ENCODE assay signal across 8 mouse cellular contexts in genomic region chr10:75516038-75516723, GRCm38 (mm10). TPM values are rescaled to one million over a fixed set of nuclear protein-coding genes. Genes with fewer than 3 reads are reported as not detected.
DNase-seq lines count a peak whose midpoint lies in the region; ATAC-seq and TF ChIP-seq lines count a peak whose summit lies in the region.

No protein-coding gene starts in this region.

- TF ChIP-seq CTCF in testis, adult 2 months (IDR thresholded peaks at IDR 0.05; ENCODE audit: control insufficient read depth, insufficient read depth, insufficient replicate concordance, low read depth, low read length): no peak
- no peak for TF ChIP-seq CTCF in kidney, postnatal 0 days (IDR thresholded peaks at IDR 0.05; ENCODE audit: low read depth)

- peaks cover 10% of the 10 kb centered on the region for H3K4me1 ChIP-seq in testis, adult 2 months (ENCODE audit: control insufficient read depth, insufficient read depth, low read length)
- H3K4me1 ChIP-seq in forebrain, embryonic 14.5 days (ENCODE audit: control insufficient read depth, insufficient read depth, low read length): peaks cover 14% of the 10 kb centered on the region; the same call in 1 of the 2 replicates
- peaks cover 16% of the 10 kb centered on the region; the same call in 1 of the 2 replicates for H3K4me1 ChIP-seq in kidney, postnatal 0 days (replicated peaks; ENCODE audit: insufficient read depth, low read length)
- H3K4me1 ChIP-seq in midbrain, embryonic 14.5 days (ENCODE audit: control insufficient read depth, insufficient read depth, low read length): peaks cover 19% of the 10 kb centered on the region

- H3K9ac ChIP-seq in forebrain, embryonic 14.5 days (ENCODE audit: low read length): peak overlapping the region; percentile 94
- H3K9ac ChIP-seq in kidney, postnatal 0 days (ENCODE audit: low read depth, low read length): peak overlapping the region; percentile 93
- H3K9ac ChIP-seq in midbrain, embryonic 14.5 days (replicated peaks; ENCODE audit: low read length): peak overlapping the region; percentile 80

- WGBS in forebrain, embryonic 14.5 days: 28% methylated on average over 8 of the region's 8 CpGs
- WGBS in kidney, postnatal 0 days: 20% methylated on average over 8 of the region's 8 CpGs
- WGBS in midbrain, embryonic 14.5 days: 25% methylated on average over 8 of the region's 8 CpGs

- no peaks in the 10 kb centered on the region for H3K9me3 ChIP-seq in forebrain, embryonic 14.5 days (replicated peaks; ENCODE audit: control insufficient read depth, low read length)
- no peaks in the 10 kb centered on the region for H3K9me3 ChIP-seq in kidney, postnatal 0 days (replicated peaks; ENCODE audit: low read length)
- H3K9me3 ChIP-seq in midbrain, embryonic 14.5 days (ENCODE audit: control insufficient read depth, low read length): no peaks in the 10 kb centered on the region

- H3K4me2 ChIP-seq in forebrain, embryonic 14.5 days (ENCODE audit: low read length): peak overlapping the region; percentile 90
- peak overlapping the region; percentile 78 for H3K4me2 ChIP-seq in kidney, postnatal 0 days (ENCODE audit: low read length)
- H3K4me2 ChIP-seq in midbrain, embryonic 14.5 days (ENCODE audit: low read length): peak overlapping the region; percentile 65

- DNase-seq in testis, postnatal 14 days (ENCODE audit: low spot score): no peak
- DNase-seq in forebrain, embryonic 14.5 days (ENCODE audit: low spot score): peak; percentile 2
- peak; percentile 40 for DNase-seq in kidney, postnatal 0 days (ENCODE audit: low spot score)
- DNase-seq in midbrain, embryonic 14.5 days: no peak
- DNase-seq in thymus, adult 18-20 months: no peak
- no peak for DNase-seq in left cerebral cortex, adult 9 months (ENCODE audit: low spot score in 2 of 2)

- TF ChIP-seq POLR2A in testis, adult 2 months (IDR thresholded peaks at IDR 0.05; ENCODE audit: control insufficient read depth, low read depth, low read length): no peak

- H3K36me3 ChIP-seq in testis, adult 2 months (ENCODE audit: control insufficient read depth, insufficient read depth, low read length): peaks cover 2% of the 10 kb centered on the region
- peaks cover 27% of the 10 kb centered on the region for H3K36me3 ChIP-seq in forebrain, embryonic 14.5 days (ENCODE audit: control insufficient read depth, insufficient read depth, low read length)
- peaks cover 12% of the 10 kb centered on the region for H3K36me3 ChIP-seq in kidney, postnatal 0 days (ENCODE audit: insufficient read depth, low read length)
- H3K36me3 ChIP-seq in midbrain, embryonic 14.5 days (ENCODE audit: control insufficient read depth, insufficient read depth, low read length): peaks cover 25% of the 10 kb centered on the region

- peak overlapping the region; percentile 95 for H3K27ac ChIP-seq in testis, adult 2 months (ENCODE audit: control insufficient read depth, insufficient read depth, low read depth, low read length)
- peak overlapping the region; percentile 96; the same call in 1 of the 2 replicates for H3K27ac ChIP-seq in forebrain, embryonic 14.5 days (ENCODE audit: low read depth, low read length)
- H3K27ac ChIP-seq in kidney, postnatal 0 days: peak overlapping the region; percentile 100
- H3K27ac ChIP-seq in midbrain, embryonic 14.5 days (replicated peaks; ENCODE audit: low read depth, low read length): no peak overlapping the region; the same call in 1 of the 2 replicates

- H3K27me3 ChIP-seq in testis, adult 2 months (ENCODE audit: control insufficient read depth, insufficient read depth, low read length): no peaks in the 10 kb centered on the region
- no peaks in the 10 kb centered on the region for H3K27me3 ChIP-seq in forebrain, embryonic 14.5 days (replicated peaks; ENCODE audit: control insufficient read depth, insufficient read depth, low read length)
- no peaks in the 10 kb centered on the region for H3K27me3 ChIP-seq in kidney, postnatal 0 days (ENCODE audit: insufficient read depth, low read length)
- no peaks in the 10 kb centered on the region for H3K27me3 ChIP-seq in midbrain, embryonic 14.5 days (ENCODE audit: control insufficient read depth, insufficient read depth, low read length)

- H3K4me3 ChIP-seq in testis, adult 2 months (ENCODE audit: control insufficient read depth, low read depth, low read length): peak overlapping the region; percentile 95
- peak overlapping the region; percentile 85 for H3K4me3 ChIP-seq in forebrain, embryonic 14.5 days (ENCODE audit: low read depth, low read length)
- peak overlapping the region; percentile 86 for H3K4me3 ChIP-seq in kidney, postnatal 0 days (replicated peaks; ENCODE audit: low read depth, low read length)
- peak overlapping the region; percentile 64 for H3K4me3 ChIP-seq in midbrain, embryonic 14.5 days (replicated peaks; ENCODE audit: low read depth, low read length)

- no peak for ATAC-seq in forebrain, embryonic 14.5 days
- 0 out of 2 replicates have a peak, but pooled peaks have one; percentile 27 for ATAC-seq in kidney, postnatal 0 days (replicated peaks; ENCODE audit: low FRiP score, low read depth)
- no peak for ATAC-seq in midbrain, embryonic 14.5 days (ENCODE audit: low FRiP score, low TSS enrichment)
- no peak for ATAC-seq in monocyte, adult 5-6 weeks (replicated peaks; ENCODE audit: insufficient number of reproducible peaks, low FRiP score, low TSS enrichment, poor library complexity, severe bottlenecking)

RNA-seq across cellular contexts. Expression of gene Snrpd3, which starts 1.2 kb away (rescaled TPM):
- 21.9 and 26.4 TPM in 2 replicates for polyA plus RNA-seq in testis, adult 2 months (2012; rRNA removed)
- polyA plus RNA-seq in forebrain, embryonic 14.5 days (2014; fragmentation: Nextera tagmentation; extraction: Ambion mirVana): 137 and 144 TPM in 2 replicates
- 113 and 125 TPM in 2 replicates for polyA plus RNA-seq in kidney, postnatal 0 days (2015; fragmentation: Nextera tagmentation; extraction: Ambion mirVana)
- 126 and 140 TPM in 2 replicates for polyA plus RNA-seq in midbrain, embryonic 14.5 days (2014; fragmentation: Nextera tagmentation; extraction: Ambion mirVana)
- total RNA-seq in monocyte, adult 5-6 weeks (2017): 46.3 to 64.6 TPM (median 59.6 TPM) in 3 replicates

RNA-seq across cellular contexts. Expression of gene Gucd1, which starts 1.6 kb away (rescaled TPM):
- polyA plus RNA-seq in testis, adult 2 months (2012; rRNA removed): 14.9 and 15.1 TPM in 2 replicates
- polyA plus RNA-seq in forebrain, embryonic 14.5 days (2014; fragmentation: Nextera tagmentation; extraction: Ambion mirVana): 26.9 and 29.5 TPM in 2 replicates
- 51.9 and 53.4 TPM in 2 replicates for polyA plus RNA-seq in kidney, postnatal 0 days (2015; fragmentation: Nextera tagmentation; extraction: Ambion mirVana)
- polyA plus RNA-seq in midbrain, embryonic 14.5 days (2014; fragmentation: Nextera tagmentation; extraction: Ambion mirVana): 22.4 and 31.5 TPM in 2 replicates
- total RNA-seq in monocyte, adult 5-6 weeks (2017): 49.4 to 66.8 TPM (median 54.5 TPM) in 3 replicates

RNA-seq across cellular contexts. Expression of gene Lrrc75b, which starts 43.9 kb away (rescaled TPM):
- 0.98 and 1.1 TPM in 2 replicates for polyA plus RNA-seq in testis, adult 2 months (2012; rRNA removed)
- polyA plus RNA-seq in forebrain, embryonic 14.5 days (2014; fragmentation: Nextera tagmentation; extraction: Ambion mirVana): 15.7 and 18.8 TPM in 2 replicates
- 2.6 and 2.7 TPM in 2 replicates for polyA plus RNA-seq in kidney, postnatal 0 days (2015; fragmentation: Nextera tagmentation; extraction: Ambion mirVana)
- polyA plus RNA-seq in midbrain, embryonic 14.5 days (2014; fragmentation: Nextera tagmentation; extraction: Ambion mirVana): 30.4 and 32.9 TPM in 2 replicates
- not detected in 3 replicates for total RNA-seq in monocyte, adult 5-6 weeks (2017)

RNA-seq across cellular contexts. Expression of gene Ggt1, which starts 45.2 kb away (rescaled TPM):
- 1.6 and 2.0 TPM in 2 replicates for polyA plus RNA-seq in testis, adult 2 months (2012; rRNA removed)
- 1.1 and 1.2 TPM in 2 replicates for polyA plus RNA-seq in forebrain, embryonic 14.5 days (2014; fragmentation: Nextera tagmentation; extraction: Ambion mirVana)
- 317 and 388 TPM in 2 replicates for polyA plus RNA-seq in kidney, postnatal 0 days (2015; fragmentation: Nextera tagmentation; extraction: Ambion mirVana)
- 2.3 and 2.6 TPM in 2 replicates for polyA plus RNA-seq in midbrain, embryonic 14.5 days (2014; fragmentation: Nextera tagmentation; extraction: Ambion mirVana)
- total RNA-seq in monocyte, adult 5-6 weeks (2017): 0.53 to 2.2 TPM in 2 of 3 replicates, not detected in the other

Comparison
In these comparisons a context has a peak if more than half of its experiments do, and no peak if none do; other contexts are left out.
1. DNase-seq: peak in forebrain, embryonic 14.5 days (single experiment) and kidney, postnatal 0 days (single experiment); none in testis, postnatal 14 days (single experiment), midbrain, embryonic 14.5 days (single experiment), thymus, adult 18-20 months (0 of 2) and left cerebral cortex, adult 9 months (0 of 2).
2. Peak in every context shown above with its lines, with median percentiles within 50 percentile points of each other: H3K4me3 ChIP-seq, H3K4me2 ChIP-seq and H3K9ac ChIP-seq.